Mouse (Mus musculus): ENCODE results near the gene Hoxd11.

Gene Hoxd11

DNA sequence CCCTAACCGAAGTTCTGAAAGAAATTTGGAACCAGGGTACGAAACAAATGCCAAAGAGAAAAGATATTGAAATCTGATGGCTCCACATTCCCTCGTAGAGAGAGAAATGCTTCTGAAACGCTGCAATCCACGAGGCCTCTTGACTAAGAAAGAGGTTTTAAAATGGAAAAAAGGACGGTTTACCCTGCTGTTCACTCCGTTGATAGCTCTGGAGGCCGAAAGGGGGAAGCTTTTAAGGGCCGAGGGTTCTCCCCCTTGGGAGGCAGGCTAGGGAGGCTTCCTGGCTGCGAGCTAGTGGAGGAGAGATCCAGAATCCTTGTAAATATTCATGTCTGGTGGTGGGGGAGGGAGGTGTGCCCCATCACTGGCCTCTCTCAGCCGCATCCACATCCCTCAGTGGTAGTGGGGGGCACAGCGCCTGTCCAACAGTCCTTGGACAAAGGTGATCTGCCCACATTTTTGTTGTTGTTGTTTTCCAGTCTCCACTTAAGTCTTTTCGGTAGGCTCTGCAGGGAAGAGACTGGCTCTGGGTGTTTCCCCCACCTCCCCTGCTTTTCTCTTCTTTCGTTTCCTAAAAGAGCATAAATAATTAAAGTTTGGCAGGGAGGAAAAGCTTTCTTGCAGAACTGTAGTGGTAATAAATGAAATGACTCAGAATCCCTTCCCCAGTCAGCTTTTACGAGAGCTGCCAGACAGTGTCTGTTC, at the start of gene Hoxd11:
Gene Hoxd11, plus strand, starts transcription at position 667 of the 705 bp plus-strand sequence.
- no peak for DNase-seq (ENCODE audit: low spot score)

DNA sequence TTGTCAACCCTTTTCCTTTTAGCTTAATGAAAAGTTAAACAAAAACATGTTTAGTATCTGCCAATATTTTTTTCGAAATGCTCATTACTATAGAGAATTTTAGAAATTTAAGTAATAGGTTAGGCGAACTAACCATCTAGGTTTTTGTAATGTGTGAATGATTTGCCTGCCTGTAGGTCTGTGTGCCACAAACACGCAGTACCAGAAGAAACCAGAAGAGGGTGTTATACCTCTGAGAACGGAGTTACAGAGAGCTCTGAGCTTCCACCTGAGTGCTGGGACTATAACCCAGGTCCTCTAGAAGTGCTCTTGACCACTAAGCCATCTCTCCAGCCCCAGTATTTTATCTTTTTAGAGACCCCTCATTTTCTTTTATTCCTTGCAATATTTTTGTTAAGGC, 43.9 kb upstream of the Hoxd11 start:
- no peak for DNase-seq (ENCODE audit: low spot score)

DNA sequence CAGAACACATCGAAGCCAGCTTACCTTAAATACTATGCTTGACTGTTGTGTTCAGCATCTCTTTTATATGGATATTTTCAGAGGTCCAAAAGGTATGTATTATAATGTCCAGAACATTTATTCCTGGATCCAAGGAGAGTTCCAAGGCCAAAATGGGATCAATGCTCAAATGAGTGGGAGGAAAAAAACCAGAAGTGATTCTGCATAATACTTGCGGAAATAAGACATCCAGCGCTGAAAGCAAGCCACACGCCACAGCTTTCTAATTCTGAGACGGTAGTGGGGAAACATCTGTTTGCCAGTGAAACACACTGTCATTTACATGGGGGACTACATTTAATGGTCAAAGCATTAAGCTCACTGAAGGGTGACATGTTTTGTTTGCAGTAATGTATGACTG, 36.9 kb upstream of the Hoxd11 start:
- no peak for DNase-seq (ENCODE audit: low spot score)

DNA sequence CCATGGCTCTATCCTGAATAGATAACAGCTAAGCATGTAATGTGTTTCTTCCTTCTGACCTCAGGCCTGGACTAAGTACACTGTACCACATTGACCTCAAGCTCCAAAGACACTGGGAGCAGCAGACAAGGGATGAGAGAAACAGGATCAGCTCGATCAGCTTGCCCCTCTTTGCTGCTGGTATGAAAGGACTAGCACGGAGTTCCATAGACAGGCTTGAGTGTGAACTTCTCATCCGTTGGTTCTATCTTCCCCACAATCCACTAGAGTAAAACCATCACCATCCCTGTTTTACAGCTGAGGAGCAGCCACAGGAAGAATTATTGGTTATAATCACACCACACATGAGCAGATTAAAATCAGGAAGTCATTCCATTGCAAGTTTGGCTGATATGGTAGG, 33.7 kb upstream of the Hoxd11 start:
- no peak for DNase-seq (ENCODE audit: low spot score)

DNA sequence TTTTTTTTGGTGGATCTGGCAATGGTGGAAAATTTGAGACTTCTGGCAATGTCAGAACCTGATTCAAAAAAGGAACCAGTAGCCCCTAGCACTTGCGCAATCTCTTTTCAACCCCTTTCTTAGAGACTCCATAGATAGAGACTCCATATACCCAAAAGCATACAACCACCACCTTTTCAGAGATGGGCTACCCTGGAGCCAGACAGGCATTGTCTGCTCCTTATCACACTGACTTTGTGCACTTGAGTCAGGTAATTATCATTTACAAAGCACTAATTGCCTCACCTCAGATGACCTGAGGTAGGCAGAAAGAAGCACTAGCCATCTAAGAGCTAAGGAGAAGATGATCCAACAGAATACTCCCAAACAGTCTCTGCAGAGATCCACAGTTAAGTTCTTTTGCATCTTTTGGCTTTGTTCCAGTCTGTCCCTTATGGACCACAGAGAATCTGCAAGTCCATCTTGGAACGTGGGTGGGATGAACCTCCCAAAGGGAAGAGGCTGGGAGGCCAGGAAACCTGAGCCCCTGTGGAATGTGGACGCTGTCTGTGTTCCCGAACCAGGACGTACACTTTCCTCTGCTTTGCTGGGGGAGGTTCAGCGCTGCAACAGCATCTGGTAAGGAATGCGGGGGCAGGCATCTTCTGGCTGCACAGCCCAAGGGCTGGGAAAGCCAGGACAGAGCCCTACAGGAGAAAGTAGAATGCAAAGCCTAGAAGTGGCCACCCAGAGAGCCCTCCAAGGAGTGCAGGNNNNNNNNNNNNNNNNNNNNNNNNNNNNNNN, 32.1 kb upstream of the Hoxd11 start:
- no peak for DNase-seq (ENCODE audit: low spot score)

DNA sequence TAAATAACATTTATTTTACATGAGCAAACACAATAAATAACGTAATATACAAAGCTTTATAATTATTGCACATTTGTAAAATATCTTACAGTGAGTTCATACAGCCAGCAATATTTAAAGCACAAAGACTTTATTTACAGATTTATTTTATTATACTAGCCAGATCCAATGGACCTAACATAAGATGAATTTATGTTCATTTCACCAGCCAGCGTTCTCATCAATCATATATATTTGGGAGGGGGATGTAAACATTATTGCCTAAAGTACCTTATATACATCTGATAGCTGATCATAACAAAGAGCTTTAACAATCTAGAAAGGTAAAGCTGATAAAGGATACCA, 26.4 kb upstream of the Hoxd11 start:
- no peak for DNase-seq (ENCODE audit: low spot score)

DNA sequence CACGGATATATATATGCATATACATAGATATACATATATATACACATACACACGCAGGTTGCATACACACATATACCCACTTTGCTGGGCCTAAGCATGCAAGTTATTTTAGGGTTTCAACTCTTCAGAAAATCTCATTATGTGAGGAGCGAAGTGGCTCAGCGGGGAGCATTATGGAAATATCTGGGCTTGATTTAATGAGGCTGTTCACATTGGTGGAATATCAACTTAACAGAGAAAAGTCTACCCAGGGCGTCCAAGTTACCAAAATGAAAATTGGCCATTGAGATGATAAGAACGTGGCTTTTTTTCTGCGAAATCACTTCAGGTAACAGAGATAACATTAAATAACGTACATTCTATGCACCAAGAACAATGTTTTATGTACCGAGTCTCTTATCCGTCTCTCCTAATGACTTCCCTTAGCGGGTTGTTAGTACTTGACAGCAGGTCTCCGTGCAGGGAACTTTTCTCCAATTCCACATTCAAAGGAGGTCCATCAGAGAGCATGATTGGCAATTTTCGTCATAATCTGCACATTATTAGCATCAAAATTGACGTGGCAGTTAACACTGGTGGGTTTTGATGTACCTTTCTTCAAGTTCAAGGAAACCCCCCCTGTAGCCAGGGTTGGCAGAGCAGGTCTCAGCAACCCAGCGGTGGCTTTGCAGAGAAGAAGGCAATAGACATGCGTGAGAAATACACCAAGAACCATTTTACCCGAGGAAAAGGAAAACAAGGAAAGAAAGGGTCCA, 25.4 kb upstream of the Hoxd11 start:
- DNase-seq (ENCODE audit: low spot score) = no peak

DNA sequence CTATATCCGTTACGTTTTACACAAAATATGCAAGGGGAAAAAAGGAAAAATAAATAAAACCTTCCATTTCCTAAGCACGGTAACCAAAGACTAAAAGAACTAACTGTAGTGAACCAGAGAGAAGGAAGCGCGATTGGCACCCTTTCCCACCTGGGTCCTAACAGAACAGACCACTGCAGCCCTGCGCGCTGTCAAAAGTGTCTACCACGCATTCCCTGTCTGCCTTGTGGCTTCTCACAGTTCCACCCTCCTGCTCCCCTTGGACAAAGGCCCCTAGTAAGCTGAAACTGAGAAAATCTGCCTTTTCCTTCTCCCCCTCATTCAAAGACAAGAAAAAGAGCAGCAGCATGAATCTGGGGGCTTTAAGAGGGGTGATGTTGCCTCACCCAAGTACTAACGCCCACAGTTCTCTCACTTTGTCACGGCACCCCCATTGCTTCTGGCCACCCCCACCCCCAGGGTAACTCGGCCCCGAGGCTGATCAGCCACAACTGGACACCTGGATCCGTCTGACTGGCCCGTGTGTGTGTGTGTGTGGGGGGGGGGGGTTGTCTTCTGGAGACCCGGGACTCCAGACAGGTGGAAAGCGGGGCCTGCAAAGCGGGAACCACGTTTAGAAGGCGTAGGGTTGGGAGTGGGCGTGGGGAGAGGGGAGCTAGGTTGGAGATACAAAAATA, 24.5 kb upstream of the Hoxd11 start:
- no peak for DNase-seq (ENCODE audit: low spot score)

DNA sequence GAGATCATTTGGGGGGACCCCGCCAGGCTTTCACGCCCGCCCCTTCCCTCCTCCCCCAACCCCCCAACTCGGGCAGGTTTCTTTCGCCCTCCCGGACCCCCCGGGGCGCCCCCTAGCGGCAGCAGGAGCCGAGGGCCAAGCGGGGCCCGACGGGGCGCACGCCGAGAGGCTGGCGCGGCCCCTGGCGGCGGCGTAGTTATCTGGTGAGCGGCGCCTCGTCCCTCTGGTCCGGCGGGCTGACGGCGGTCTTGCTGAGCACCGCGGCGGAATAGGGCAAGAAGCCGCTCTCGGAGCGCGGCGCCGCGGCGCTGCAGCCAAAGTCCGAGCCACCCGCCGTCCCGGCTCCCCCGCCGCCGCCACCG, 24.0 kb upstream of the Hoxd11 start:
- no peak for DNase-seq (ENCODE audit: low spot score)

DNA sequence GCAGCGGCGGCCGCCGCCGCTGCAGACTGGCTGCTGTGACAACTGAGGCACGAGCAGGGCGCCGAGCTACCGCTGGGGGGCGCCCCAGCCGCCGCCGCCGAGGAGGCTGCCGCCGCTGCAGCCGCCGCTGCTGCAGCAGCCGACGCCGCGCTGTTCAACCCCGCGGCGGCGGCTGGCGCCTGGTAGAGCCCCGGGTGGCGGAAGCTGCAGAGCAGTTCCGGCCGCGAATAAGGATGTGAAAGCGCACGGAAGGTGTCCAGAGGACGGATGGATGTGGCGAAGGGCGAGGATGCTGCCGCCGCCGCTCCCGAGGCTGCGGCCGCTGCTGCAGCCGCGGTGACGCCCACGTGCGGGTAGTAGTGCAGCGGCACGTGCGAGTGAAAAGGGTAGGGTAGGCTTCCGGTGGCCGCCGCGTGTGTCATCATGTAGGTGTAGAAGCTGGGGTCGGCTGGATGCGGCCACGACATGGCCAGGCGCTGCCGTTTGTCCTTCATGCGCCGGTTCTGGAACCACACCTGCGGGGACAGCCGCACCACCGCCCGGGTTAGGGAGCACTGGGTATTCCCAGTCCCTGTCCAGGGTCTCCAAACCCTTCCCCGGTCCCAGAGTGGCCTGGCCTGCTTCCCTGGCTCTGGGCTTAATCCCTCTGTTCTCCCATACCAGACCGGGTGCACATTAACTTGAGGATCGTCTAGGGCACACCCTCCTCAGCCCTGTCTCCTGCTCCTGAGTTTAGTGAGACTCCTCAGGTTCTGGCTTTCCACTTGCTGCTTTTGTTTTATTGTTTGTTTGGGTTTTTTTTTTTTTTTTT, 23.3 kb upstream of the Hoxd11 start:
- no peak for DNase-seq (ENCODE audit: low spot score)

DNA sequence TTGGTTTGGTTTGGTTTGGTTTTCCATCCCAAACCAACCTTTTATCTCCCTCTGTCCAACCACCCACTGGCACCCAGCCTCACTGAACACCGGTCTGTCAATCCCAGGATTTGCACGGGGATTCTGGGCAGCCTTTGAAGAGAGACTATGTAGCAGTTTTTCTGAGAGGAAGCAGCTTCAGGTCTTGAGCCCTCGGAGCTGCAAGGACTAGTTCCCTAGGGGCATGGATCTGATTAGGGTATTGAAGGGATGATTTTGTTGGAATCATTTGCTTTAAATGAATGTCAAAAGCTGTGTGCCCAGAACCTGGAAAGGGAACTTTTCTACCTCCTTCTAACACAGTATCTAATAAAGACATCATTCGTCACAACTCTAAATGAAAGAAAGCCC, 22.7 kb upstream of the Hoxd11 start:
- no peak for DNase-seq (ENCODE audit: low spot score)

DNA sequence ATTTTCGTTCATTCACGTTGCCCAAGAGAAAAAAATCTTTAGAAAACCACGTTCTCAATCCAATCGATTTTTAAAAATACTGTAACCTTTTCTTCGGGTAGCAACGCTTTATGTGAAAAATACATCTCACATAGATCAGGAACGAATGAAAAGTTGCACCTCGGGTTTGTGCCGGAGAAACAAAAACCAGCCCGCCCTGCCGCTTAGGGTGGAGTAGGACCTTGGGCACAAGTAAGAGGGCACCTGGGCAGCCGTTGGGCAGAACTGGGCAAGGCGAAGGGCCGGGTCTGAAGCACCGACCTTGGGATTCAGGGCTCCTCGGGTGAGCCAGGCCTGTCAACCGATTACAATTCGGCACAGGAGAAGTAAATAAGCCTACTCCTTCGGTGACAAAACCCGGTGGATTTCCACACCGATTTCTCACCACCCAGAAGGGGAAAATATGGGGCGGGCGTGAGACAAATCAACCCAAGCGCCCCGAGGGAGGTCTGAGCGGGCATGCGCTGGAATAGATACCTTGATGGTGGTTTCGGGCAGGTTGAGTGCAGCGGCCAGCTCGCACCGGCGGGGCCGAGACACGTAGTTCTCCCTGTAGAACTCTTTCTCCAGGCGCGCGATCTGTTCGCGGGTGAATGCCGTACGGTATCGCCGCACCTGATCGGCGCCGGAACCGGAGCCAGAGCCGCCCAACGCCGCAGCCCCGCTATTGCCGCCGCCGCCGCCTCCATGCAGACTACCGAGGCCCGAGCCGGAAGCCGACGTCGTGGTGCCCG, 21.9 kb upstream of the Hoxd11 start:
- no peak for DNase-seq (ENCODE audit: low spot score)

DNA sequence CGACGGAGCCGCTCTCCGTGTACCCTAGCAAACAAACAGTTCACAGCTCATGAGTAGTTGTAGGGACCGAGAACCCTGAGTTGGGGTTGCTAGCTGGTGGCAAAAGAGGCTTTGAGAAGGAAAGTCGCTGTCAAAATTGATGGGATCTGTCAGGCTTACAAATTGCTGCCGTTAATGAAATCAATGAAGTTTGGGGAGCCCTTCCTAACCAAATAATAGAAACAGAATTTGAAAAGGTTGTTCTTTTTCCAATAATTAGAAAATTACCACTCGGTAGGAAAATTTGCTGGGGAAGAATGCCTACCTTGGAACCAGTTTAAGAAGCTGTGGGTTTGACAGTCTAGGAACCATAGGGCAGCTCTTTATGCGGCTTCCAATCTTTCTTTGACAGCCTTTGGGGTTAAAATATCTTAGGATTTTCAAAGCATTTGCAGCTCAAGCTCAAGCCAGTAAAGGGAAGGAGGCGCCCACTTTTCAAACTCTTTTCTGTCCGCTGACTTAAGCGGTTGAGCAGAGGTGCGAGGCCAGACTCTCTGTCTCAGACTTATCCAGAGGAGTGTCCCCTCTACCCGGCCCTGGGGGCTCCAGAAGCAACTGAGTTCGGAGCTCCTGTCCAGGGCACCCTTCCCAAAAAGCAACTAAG, 21.2 kb upstream of the Hoxd11 start:
- DNase-seq (ENCODE audit: low spot score) = no peak

DNA sequence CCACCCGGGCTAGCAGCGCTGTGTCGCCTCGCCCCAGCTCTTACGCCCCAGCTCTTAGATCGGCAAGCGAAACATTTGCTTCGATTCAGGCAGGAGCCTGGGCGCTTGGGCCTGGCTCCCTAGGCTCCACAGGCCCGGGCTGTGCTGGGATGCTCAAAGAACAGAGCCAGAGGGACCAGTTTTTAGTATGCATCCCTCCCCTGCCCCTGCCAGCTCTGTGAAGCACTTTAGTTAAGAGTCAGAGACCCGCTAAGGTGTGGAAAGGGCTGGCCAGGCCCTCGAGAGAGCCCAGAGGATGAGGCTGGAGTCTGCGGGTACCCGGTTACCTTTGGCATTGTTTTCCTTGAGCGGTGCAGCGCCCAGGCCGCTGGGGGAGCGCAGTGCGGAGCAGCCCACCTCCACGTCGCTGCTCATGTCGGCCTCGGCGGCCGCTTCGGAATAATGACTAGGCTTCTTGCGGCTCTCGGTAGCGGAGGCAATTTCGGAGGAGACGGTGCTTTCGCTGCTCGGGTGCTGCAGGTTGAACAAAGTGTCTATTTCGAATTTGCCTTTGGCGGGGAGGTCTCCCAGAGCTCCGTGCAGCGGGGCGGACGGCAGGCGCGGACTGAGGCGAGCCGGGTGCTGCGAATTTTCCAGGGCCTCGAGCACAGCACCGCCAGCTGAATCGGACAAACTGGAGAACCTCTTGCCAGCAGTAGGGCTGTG, 20.5 kb upstream of the Hoxd11 start:
- DNase-seq (ENCODE audit: low spot score) = no peak

DNA sequence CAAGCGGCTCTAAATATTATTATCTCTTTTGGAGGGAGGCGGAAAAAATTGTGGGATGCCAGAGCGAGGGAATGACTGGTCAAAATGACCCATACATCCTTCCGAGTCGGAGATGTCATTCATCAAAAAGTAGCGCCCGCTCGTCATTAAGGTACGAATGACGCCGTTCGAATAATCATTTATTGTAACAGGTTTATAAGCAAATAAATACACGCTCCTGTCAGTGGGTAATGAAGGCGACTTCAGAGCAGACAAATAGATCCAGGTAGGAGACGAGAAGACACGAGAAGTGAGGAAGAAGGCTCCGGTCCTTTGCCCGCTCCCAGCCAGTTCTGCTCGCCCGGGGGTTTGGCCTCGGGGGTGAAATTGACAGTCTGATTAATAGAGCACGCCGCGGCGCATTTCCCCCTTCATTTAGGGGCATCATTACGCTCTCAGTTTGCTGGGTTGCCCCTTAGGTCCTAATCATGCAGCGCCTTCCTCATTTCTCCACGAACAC, 19.8 kb upstream of the Hoxd11 start, which contains the start of gene Evx2:
Gene Evx2, minus strand, starts transcription at position 51 of the 499 bp plus-strand sequence.
- DNase-seq (ENCODE audit: low spot score) = no peak

DNA sequence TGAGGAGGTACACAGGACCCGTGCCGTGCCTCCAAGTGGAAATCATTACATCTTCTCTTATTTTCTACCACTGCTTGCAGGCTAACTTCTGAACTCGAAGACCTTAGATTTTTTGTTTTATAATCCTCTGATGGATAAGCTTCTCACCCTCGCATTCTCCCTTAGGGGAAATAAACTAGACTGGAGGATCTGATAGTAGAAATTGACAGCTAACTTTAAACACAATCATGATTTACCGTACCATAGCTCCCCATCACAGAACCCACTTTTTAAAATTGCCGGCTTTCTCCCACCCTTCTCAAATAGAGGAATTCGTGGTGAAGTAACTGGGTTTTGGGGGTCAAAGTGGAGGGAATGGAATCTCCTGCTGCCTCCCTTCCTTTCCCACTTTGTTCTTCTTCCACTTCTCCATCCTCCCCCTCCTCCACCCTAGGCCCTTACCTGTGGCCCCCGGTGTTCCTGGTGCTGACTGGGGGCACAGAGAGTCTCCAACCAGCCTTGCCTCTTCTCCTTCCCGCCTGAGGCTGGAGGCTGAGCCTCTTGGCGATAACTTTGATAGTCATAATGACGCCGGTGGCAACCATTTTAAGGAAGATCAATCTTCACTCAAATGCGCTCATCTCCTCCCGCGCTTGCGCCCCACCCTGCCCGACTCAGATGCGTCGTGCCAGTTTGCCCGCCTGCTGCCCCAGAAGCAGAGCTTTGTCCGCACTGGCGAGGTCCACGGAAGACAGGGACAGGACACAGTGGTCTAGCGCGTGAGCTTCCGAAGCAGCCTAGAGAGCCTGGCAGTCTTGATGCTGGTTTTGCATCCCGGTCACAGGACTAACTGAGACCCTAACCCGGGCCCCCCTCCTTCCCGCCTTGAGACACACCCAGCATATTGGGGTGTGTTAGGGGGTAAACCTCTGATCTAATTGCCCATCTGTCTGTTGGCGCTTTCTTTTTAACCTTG, 18.7 kb upstream of the Hoxd11 start:
- DNase-seq (ENCODE audit: low spot score) = no peak

DNA sequence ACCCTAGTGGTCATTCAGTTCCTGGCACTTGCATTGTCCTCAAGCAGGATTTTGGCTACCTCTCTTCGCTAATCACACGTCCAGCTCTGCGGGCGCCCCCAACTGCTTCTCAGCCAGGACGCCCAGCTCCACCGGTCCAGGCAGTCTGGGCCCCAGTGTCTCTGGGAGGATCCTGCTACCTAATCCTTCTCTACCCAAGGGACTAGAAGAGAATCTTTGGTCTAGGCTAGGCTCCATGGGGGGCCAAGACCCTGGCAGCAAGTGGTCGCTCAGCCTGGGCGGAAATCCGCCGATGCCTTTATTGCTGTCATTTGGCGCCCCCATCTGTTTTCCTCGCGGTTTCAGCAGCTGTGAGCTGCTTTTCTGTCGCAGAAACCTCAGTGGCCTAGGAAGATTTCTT, 17.7 kb upstream of the Hoxd11 start:
- no peak for DNase-seq (ENCODE audit: low spot score)

DNA sequence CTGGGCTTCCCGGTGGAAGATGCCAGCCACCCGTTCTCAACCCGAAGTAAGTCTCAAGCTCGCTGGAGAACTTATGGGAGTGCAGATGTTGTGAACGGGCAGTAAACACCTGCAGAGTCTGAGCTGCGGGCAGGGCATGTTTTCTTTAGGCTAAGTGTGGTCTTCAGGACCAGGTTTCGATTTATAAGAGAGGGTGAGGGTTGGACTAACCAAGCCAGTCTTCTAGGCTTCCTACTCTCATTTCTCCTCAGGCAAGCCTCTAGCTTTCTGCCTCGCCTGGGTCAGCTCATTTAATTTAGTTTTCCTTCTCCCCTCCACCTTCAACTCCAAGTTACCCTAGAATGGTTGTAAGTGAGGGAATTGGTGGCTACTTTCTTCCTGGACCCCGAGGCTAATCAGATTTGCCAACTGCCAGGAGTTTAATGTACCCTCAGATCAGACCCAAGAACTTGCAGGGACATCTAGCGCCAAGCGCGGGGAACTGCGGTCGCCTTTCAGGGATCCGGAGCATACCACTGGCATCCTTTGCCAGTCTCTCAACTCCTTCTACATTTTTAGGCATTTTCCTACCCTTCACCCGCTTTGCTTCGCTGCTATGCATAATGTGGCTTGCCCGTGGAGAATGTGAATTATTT, 15.9 kb upstream of the Hoxd11 start:
- DNase-seq (ENCODE audit: low spot score) = no peak
